In the genomic region with DNA sequence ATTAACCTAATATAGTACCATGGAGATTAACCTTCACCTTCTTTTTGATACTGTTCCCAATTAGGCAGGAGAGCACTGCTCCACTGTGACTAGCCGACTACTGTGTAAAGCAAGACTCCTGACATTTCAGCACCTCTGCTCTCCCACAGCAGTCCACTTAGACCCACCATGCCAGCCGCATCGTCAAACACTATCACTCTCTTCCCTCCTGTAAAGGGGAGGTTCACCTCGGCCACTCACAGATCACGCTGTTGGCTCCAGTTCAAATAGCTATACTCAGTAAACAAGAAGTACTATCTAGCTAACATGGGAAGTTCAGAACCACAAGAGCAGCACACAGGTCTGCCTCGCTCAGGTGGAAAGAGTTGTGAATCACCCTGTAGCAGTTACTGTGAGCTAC, we compare ENCODE assay signal across 31 mouse cellular contexts. TPM values are rescaled to one million over a fixed set of nuclear protein-coding genes. Genes with fewer than 3 reads are reported as not detected.
DNase-seq lines count a peak whose midpoint lies in the region; ATAC-seq and TF ChIP-seq lines count a peak whose summit lies in the region.
"Had no signal": no experiment of that assay in that cellular context is flagged by ENCODE, and none has a peak within 500 bp of the region (broad histone marks: within the 10 kb centered on the region; RNA-seq: fewer than 3 reads in every experiment).

No protein-coding gene starts in this region.

- peak overlapping the region; percentile 1; the same call in 1 of the 2 replicates for H3K4me2 ChIP-seq in heart, embryonic 14.5 days (ENCODE audit: low read length)
- H3K4me2 ChIP-seq: embryonic facial prominence, embryonic 13.5 days; forebrain, embryonic 12.5 days; hindbrain, embryonic 12.5 days; liver, embryonic 13.5 days; lung, embryonic 15.5 days; midbrain, embryonic 13.5 days; neural tube, embryonic 13.5 days had no signal

- no peaks in the 10 kb centered on the region for H3K27me3 ChIP-seq in heart, embryonic 14.5 days (ENCODE audit: control insufficient read depth, insufficient read depth, low read length)
- no peaks in the 10 kb centered on the region for H3K27me3 ChIP-seq in testis, adult 2 months (ENCODE audit: control insufficient read depth, insufficient read depth, low read length)
- no peaks in the 10 kb centered on the region for H3K27me3 ChIP-seq in thymus, adult 2 months (ENCODE audit: control insufficient read depth, insufficient read depth, low read length)
- H3K27me3 ChIP-seq: CH12.LX; embryonic facial prominence, embryonic 13.5 days; forebrain, embryonic 12.5 days; hindbrain, embryonic 12.5 days; liver, embryonic 13.5 days; lung, embryonic 15.5 days; megakaryocyte, embryonic 14.5 days; midbrain, embryonic 13.5 days; neural tube, embryonic 13.5 days had no signal

- intact Hi-C loops in heart, postnatal 14 days (cut with DNase I) = no loop called here

- ATAC-seq in heart, embryonic 14.5 days (ENCODE audit: insufficient number of reproducible peaks, insufficient read depth, low FRiP score, low read depth) = peak; percentile 80
- peak; percentile 80 for ATAC-seq in megakaryocyte-erythroid progenitor cell, adult 5-6 weeks (replicated peaks; ENCODE audit: low FRiP score, low TSS enrichment, poor library complexity, severe bottlenecking)
- ATAC-seq: activated CD4-positive, CD25-positive, alpha-beta regulatory T cell, adult 4 months; intestine, embryonic 16.5 days; midbrain, embryonic 13.5 days had no signal

- no peaks in the 10 kb centered on the region for H3K9me3 ChIP-seq in heart, embryonic 14.5 days (ENCODE audit: control insufficient read depth, low read length)
- H3K9me3 ChIP-seq: embryonic facial prominence, embryonic 13.5 days; forebrain, embryonic 12.5 days; hindbrain, embryonic 12.5 days; liver, embryonic 13.5 days; lung, embryonic 15.5 days; megakaryocyte, embryonic 14.5 days; midbrain, embryonic 13.5 days; neural tube, embryonic 13.5 days had no signal

- TF ChIP-seq POLR2A in testis, adult 2 months (IDR thresholded peaks at IDR 0.05; ENCODE audit: control insufficient read depth, low read depth, low read length) = no peak
- TF ChIP-seq POLR2A in thymus, adult 2 months (IDR thresholded peaks at IDR 0.05; ENCODE audit: control insufficient read depth, extremely low read depth, insufficient read depth, low read length, poor library complexity) = no peak

- H3K36me3 ChIP-seq in heart, embryonic 14.5 days (ENCODE audit: control insufficient read depth, insufficient read depth, low read length) = peaks cover 45% of the 10 kb centered on the region
- peaks cover 1% of the 10 kb centered on the region for H3K36me3 ChIP-seq in testis, adult 2 months (ENCODE audit: control insufficient read depth, insufficient read depth, low read length)
- peaks cover 41% of the 10 kb centered on the region for H3K36me3 ChIP-seq in thymus, adult 2 months (ENCODE audit: control insufficient read depth, insufficient read depth, low read length)

- H3K9ac ChIP-seq in heart, embryonic 14.5 days (ENCODE audit: low read length) = no peak overlapping the region
- H3K9ac ChIP-seq: embryonic facial prominence, embryonic 13.5 days; forebrain, embryonic 12.5 days; hindbrain, embryonic 12.5 days; liver, embryonic 13.5 days; lung, embryonic 15.5 days; midbrain, embryonic 13.5 days; neural tube, embryonic 13.5 days had no signal

- TF ChIP-seq CTCF in testis, adult 2 months (IDR thresholded peaks at IDR 0.05; ENCODE audit: control insufficient read depth, insufficient read depth, insufficient replicate concordance, low read depth, low read length) = no peak
- no peak for TF ChIP-seq CTCF in thymus, adult 2 months (IDR thresholded peaks at IDR 0.05; ENCODE audit: borderline replicate concordance, control insufficient read depth, extremely low read depth, insufficient read depth, low read length, poor library complexity)

- H3K27ac ChIP-seq in heart, embryonic 14.5 days (replicated peaks in 1 of 2; ENCODE audit: control insufficient read depth in 1 of 2, insufficient read depth in 1 of 2, low read depth in 2 of 2, low read length in 2 of 2) = peak overlapping the region in 1 of 2 experiments; percentile 64; a peak in 1 of 4 replicates
- H3K27ac ChIP-seq in testis, adult 2 months (ENCODE audit: control insufficient read depth, insufficient read depth, low read depth, low read length) = peak overlapping the region; percentile 51
- no peak overlapping the region for H3K27ac ChIP-seq in thymus, adult 2 months (ENCODE audit: control insufficient read depth, insufficient read depth, low read length)
- H3K27ac ChIP-seq: embryonic facial prominence, embryonic 13.5 days; forebrain, embryonic 12.5 days; hindbrain, embryonic 12.5 days; kidney, postnatal 0 days; liver, embryonic 13.5 days; lung, embryonic 15.5 days; midbrain, embryonic 13.5 days; neural tube, embryonic 13.5 days had no signal

- no peak overlapping the region for H3K4me3 ChIP-seq in heart, embryonic 14.5 days (ENCODE audit: control insufficient read depth in 1 of 2, insufficient read depth in 1 of 2, low read depth in 1 of 2, low read length in 2 of 2)
- H3K4me3 ChIP-seq in testis, adult 2 months (ENCODE audit: control insufficient read depth, low read depth, low read length) = peak overlapping the region; percentile 71
- H3K4me3 ChIP-seq in thymus, adult 2 months (ENCODE audit: control insufficient read depth, insufficient read depth, low read length) = no peak overlapping the region
- H3K4me3 ChIP-seq: embryonic facial prominence, embryonic 13.5 days; erythroblast, embryonic 14.5 days; forebrain, embryonic 12.5 days; hindbrain, embryonic 12.5 days; liver, embryonic 13.5 days; lung, embryonic 15.5 days; megakaryocyte, embryonic 14.5 days; midbrain, embryonic 13.5 days; neural tube, embryonic 13.5 days had no signal

- peak; percentile 87 for DNase-seq in heart, adult 11 months
- no peak for DNase-seq in heart, postnatal 14 days
- no peak for DNase-seq in heart, adult 8-10 months (ENCODE audit: low spot score)
- no peak for DNase-seq in testis, postnatal 14 days (ENCODE audit: low spot score)
- no peak for DNase-seq in thymus, adult 2 months
- DNase-seq: adrenal gland, adult 2 months; adrenal gland, postnatal 36 days; cerebellum, adult 18-20 months; cerebellum, postnatal 10 days; gastrocnemius, postnatal 10 days; kidney, adult 8-10 months; kidney, postnatal 4 days; layer of hippocampus, postnatal 36 days; liver, embryonic 13.5 days; lung, postnatal 36 days; thymus, postnatal 14 days had no signal

- H3K4me1 ChIP-seq in heart, embryonic 14.5 days (ENCODE audit: control insufficient read depth in 2 of 2, insufficient read depth in 2 of 2, low read length in 2 of 2) = no peaks in the 10 kb centered on the region
- no peaks in the 10 kb centered on the region for H3K4me1 ChIP-seq in testis, adult 2 months (ENCODE audit: control insufficient read depth, insufficient read depth, low read length)
- no peaks in the 10 kb centered on the region for H3K4me1 ChIP-seq in thymus, adult 2 months (replicated peaks; ENCODE audit: control insufficient read depth, insufficient read depth, low read length)
- H3K4me1 ChIP-seq: embryonic facial prominence, embryonic 13.5 days; forebrain, embryonic 12.5 days; hindbrain, embryonic 12.5 days; liver, embryonic 13.5 days; lung, embryonic 15.5 days; midbrain, embryonic 13.5 days; neural tube, embryonic 13.5 days had no signal

- 19% methylated on average over 6 of the region's 6 CpGs for WGBS in heart, embryonic 14.5 days
- over 99% methylated on average over 6 of the region's 6 CpGs for WGBS in thymus, adult 2 months

RNA-seq across cellular contexts. Expression of a gene that starts 13.3 kb away (rescaled TPM):
- 10 to 100 TPM; 33.1 to 39.1 TPM for total RNA-seq in heart, postnatal 14 days (2021)
- polyA plus RNA-seq in heart, embryonic 14.5 days (2014; fragmentation: Nextera tagmentation; extraction: Ambion mirVana) = 23.8 TPM in 2 replicates
- total RNA-seq in heart, adult 8-10 months (2022) = 10 to 100 TPM; 31.1 to 39.2 (median 34.4) TPM
- 28.7 and 39.0 TPM in 2 replicates for polyA plus RNA-seq in testis, adult 2 months (2012; rRNA removed)
- 15.6 and 25.5 TPM in 2 replicates for total RNA-seq in megakaryocyte-erythroid progenitor cell, adult 5-6 weeks (2014; fragmentation: Nextera tagmentation)
- 29.4 and 34.1 TPM in 2 replicates for total RNA-seq in megakaryocyte-erythroid progenitor cell, adult 5-6 weeks (2017)
- 35.3 and 46.5 TPM in 2 replicates for polyA plus RNA-seq in thymus, adult 2 months (2012; rRNA removed)

RNA-seq across cellular contexts. Expression of a gene that starts 26.8 kb away (rescaled TPM):
- 1 to 10 TPM; 5.7 to 6.5 TPM for total RNA-seq in heart, postnatal 14 days (2021)
- 39.0 and 43.6 TPM in 2 replicates for polyA plus RNA-seq in heart, embryonic 14.5 days (2014; fragmentation: Nextera tagmentation; extraction: Ambion mirVana)
- 1 to 10 TPM; 4.0 to 6.0 (median 5.3) TPM for total RNA-seq in heart, adult 8-10 months (2022)
- 15.8 and 22.6 TPM in 2 replicates for polyA plus RNA-seq in testis, adult 2 months (2012; rRNA removed)
- total RNA-seq in megakaryocyte-erythroid progenitor cell, adult 5-6 weeks (2014; fragmentation: Nextera tagmentation) = 25.7 and 30.0 TPM in 2 replicates
- total RNA-seq in megakaryocyte-erythroid progenitor cell, adult 5-6 weeks (2017) = 64.9 and 102 TPM in 2 replicates
- polyA plus RNA-seq in thymus, adult 2 months (2012; rRNA removed) = 11.3 and 12.7 TPM in 2 replicates
